9 mouse cellular contexts compared by ENCODE assay signal in the genomic region with DNA sequence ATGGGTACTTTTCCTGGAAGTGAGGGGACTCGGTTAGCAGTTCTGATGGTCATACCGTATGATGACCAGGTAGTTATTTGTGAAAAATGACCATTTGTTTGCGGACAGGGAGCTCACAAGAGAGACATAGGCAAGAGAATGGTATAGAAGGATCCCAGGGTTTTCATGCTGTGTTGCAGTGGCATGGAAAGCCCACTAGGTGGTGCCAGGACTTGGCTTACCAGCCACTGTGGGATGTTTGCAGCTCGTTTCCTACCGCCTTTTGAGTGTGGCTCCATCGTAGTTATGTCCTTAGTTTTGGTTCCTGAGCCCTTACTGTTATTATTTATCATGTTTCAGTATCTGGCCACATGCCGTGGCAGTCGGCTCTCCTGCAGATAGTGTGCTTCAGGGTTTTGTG. TPM values are rescaled to one million over a fixed set of nuclear protein-coding genes. Genes with fewer than 3 reads are reported as not detected.
DNase-seq lines count a peak whose midpoint lies in the region; ATAC-seq and TF ChIP-seq lines count a peak whose summit lies in the region.
"Had no signal": no experiment of that assay in that cellular context is flagged by ENCODE, and none has a peak within 500 bp of the region (broad histone marks: within the 10 kb centered on the region; RNA-seq: fewer than 3 reads in every experiment).

No protein-coding gene starts in this region.

- no peak for ATAC-seq in midbrain, embryonic 16.5 days
- ATAC-seq in erythroblast, adult 5-6 weeks (replicated peaks; ENCODE audit: low FRiP score, poor library complexity, severe bottlenecking), result peak; percentile 94
- 0 out of 2 replicates have a peak, but pooled peaks have one; percentile 38 for ATAC-seq in hindbrain, embryonic 12.5 days (ENCODE audit: low FRiP score)
- 0 out of 2 replicates have a peak, but pooled peaks have one; percentile 30 for ATAC-seq in midbrain, embryonic 11.5 days (ENCODE audit: low FRiP score)

- TF ChIP-seq POLR2A in bone marrow macrophage, adult 2 months (IDR thresholded peaks at IDR 0.05; ENCODE audit: borderline replicate concordance, low read depth, low read length), result no peak

- WGBS in midbrain, embryonic 10.5 days, result 61% methylated on average over 8 of the region's 8 CpGs
- WGBS in midbrain, embryonic 16.5 days, result 44% methylated on average over 8 of the region's 8 CpGs
- 54% methylated on average over 8 of the region's 8 CpGs for WGBS in hindbrain, embryonic 12.5 days
- WGBS in midbrain, embryonic 11.5 days, result 60% methylated on average over 8 of the region's 8 CpGs

- no peak overlapping the region for H3K4me2 ChIP-seq in midbrain, embryonic 16.5 days (ENCODE audit: low read length)
- H3K4me2 ChIP-seq in hindbrain, embryonic 12.5 days (replicated peaks), result no peak overlapping the region
- no peak overlapping the region for H3K4me2 ChIP-seq in midbrain, embryonic 11.5 days
- H3K4me2 ChIP-seq: embryonic facial prominence, embryonic 15.5 days had no signal

- H3K36me3 ChIP-seq in midbrain, embryonic 10.5 days, result peaks cover 86% of the 10 kb centered on the region
- H3K36me3 ChIP-seq in midbrain, embryonic 16.5 days (ENCODE audit: control insufficient read depth, insufficient read depth, low read length), result peaks cover 15% of the 10 kb centered on the region
- peaks cover 56% of the 10 kb centered on the region for H3K36me3 ChIP-seq in hindbrain, embryonic 12.5 days
- peaks cover 9% of the 10 kb centered on the region for H3K36me3 ChIP-seq in midbrain, embryonic 11.5 days (ENCODE audit: control insufficient read depth, insufficient read depth, low read length)
- H3K36me3 ChIP-seq in splenic B cell, adult 2 months (ENCODE audit: control insufficient read depth, insufficient read depth, low read length, poor library complexity, severe bottlenecking), result peaks cover 5% of the 10 kb centered on the region

- H3K9ac ChIP-seq in midbrain, embryonic 16.5 days (ENCODE audit: low read depth, low read length), result no peak overlapping the region
- no peak overlapping the region for H3K9ac ChIP-seq in hindbrain, embryonic 12.5 days
- H3K9ac ChIP-seq in midbrain, embryonic 11.5 days (ENCODE audit: low read length), result no peak overlapping the region
- H3K9ac ChIP-seq: embryonic facial prominence, embryonic 15.5 days had no signal

- H3K27ac ChIP-seq in midbrain, embryonic 10.5 days (replicated peaks), result no peak overlapping the region
- H3K27ac ChIP-seq in midbrain, embryonic 16.5 days (ENCODE audit: low read length), result no peak overlapping the region
- H3K27ac ChIP-seq in bone marrow macrophage, adult 2 months (ENCODE audit: insufficient read depth, low read depth, low read length), result no peak overlapping the region
- H3K27ac ChIP-seq in hindbrain, embryonic 12.5 days, result no peak overlapping the region
- no peak overlapping the region for H3K27ac ChIP-seq in midbrain, embryonic 11.5 days (ENCODE audit: low read depth, low read length)
- H3K27ac ChIP-seq: embryonic facial prominence, embryonic 15.5 days had no signal

- H3K9me3 ChIP-seq in midbrain, embryonic 10.5 days (replicated peaks), result no peaks in the 10 kb centered on the region
- H3K9me3 ChIP-seq in midbrain, embryonic 16.5 days (replicated peaks; ENCODE audit: control insufficient read depth, low read length, poor library complexity, severe bottlenecking), result no peaks in the 10 kb centered on the region
- H3K9me3 ChIP-seq in hindbrain, embryonic 12.5 days (replicated peaks), result no peaks in the 10 kb centered on the region
- no peaks in the 10 kb centered on the region for H3K9me3 ChIP-seq in midbrain, embryonic 11.5 days (ENCODE audit: control insufficient read depth, low read length)
- H3K9me3 ChIP-seq: embryonic facial prominence, embryonic 15.5 days had no signal

- H3K4me3 ChIP-seq in midbrain, embryonic 10.5 days, result no peak overlapping the region
- H3K4me3 ChIP-seq in midbrain, embryonic 16.5 days (ENCODE audit: low read depth, low read length), result no peak overlapping the region
- H3K4me3 ChIP-seq in bone marrow macrophage, adult 2 months (ENCODE audit: insufficient read depth, low read length), result no peak overlapping the region
- H3K4me3 ChIP-seq in hindbrain, embryonic 12.5 days, result no peak overlapping the region
- no peak overlapping the region for H3K4me3 ChIP-seq in midbrain, embryonic 11.5 days (ENCODE audit: low read depth, low read length)
- H3K4me3 ChIP-seq: embryonic facial prominence, embryonic 15.5 days had no signal

- peak; percentile 62 for DNase-seq in midbrain, embryonic 10.5 days (ENCODE audit: low spot score)
- DNase-seq in left cerebral cortex, adult 8-10 months (ENCODE audit: low spot score in 2 of 2), result peak; percentile 43 to 73
- peak; percentile 91 for DNase-seq in midbrain, embryonic 11.5 days (ENCODE audit: low spot score, missing footprints)
- peak; percentile 59 for DNase-seq in splenic B cell, adult 2 months (ENCODE audit: low read depth, low spot score)

- peak; percentile 56; the same call in 1 of the 2 replicates for TF ChIP-seq CTCF in bone marrow macrophage, adult 2 months (IDR thresholded peaks at IDR 0.05; ENCODE audit: low read depth, low read length)

- peaks cover 5% of the 10 kb centered on the region for H3K4me1 ChIP-seq in midbrain, embryonic 10.5 days
- H3K4me1 ChIP-seq in midbrain, embryonic 16.5 days (ENCODE audit: control insufficient read depth, insufficient read depth, low read length), result no peaks in the 10 kb centered on the region
- H3K4me1 ChIP-seq in bone marrow macrophage, adult 2 months (ENCODE audit: control insufficient read depth, insufficient read depth, low read length), result no peaks in the 10 kb centered on the region
- H3K4me1 ChIP-seq in hindbrain, embryonic 12.5 days, result no peaks in the 10 kb centered on the region
- H3K4me1 ChIP-seq in midbrain, embryonic 11.5 days (ENCODE audit: control insufficient read depth, insufficient read depth, low read length), result no peaks in the 10 kb centered on the region
- H3K4me1 ChIP-seq: embryonic facial prominence, embryonic 15.5 days had no signal

- peaks cover 6% of the 10 kb centered on the region; the same call in 1 of the 2 replicates for H3K27me3 ChIP-seq in midbrain, embryonic 10.5 days (ENCODE audit: low read depth, poor library complexity, severe bottlenecking)
- no peaks in the 10 kb centered on the region for H3K27me3 ChIP-seq in midbrain, embryonic 16.5 days (ENCODE audit: control insufficient read depth, insufficient read depth, low read depth, low read length)
- no peaks in the 10 kb centered on the region for H3K27me3 ChIP-seq in hindbrain, embryonic 12.5 days
- H3K27me3 ChIP-seq in midbrain, embryonic 11.5 days (ENCODE audit: control insufficient read depth, insufficient read depth, low read length), result no peaks in the 10 kb centered on the region
- no peaks in the 10 kb centered on the region for H3K27me3 ChIP-seq in splenic B cell, adult 2 months (ENCODE audit: control insufficient read depth, insufficient read depth, low read length, poor library complexity, severe bottlenecking)
- H3K27me3 ChIP-seq: embryonic facial prominence, embryonic 15.5 days had no signal

RNA-seq across cellular contexts. Expression of a gene that starts 15.7 kb away (rescaled TPM):
- polyA plus RNA-seq in midbrain, embryonic 10.5 days (2016; fragmentation: Nextera tagmentation; extraction: Ambion mirVana), result 36.5 and 37.5 TPM in 2 replicates
- 53.3 and 58.6 TPM in 2 replicates for polyA plus RNA-seq in midbrain, embryonic 16.5 days (2015; fragmentation: Nextera tagmentation; extraction: Ambion mirVana)
- 4.6 and 5.7 TPM in 2 replicates for polyA plus RNA-seq in bone marrow macrophage, adult 2 months (2012; ENCODE audit: insufficient read depth, insufficient read length, missing spikeins)
- 1.5 TPM in 2 replicates for total RNA-seq in erythroblast, adult 5-6 weeks (2015; ENCODE audit: low replicate concordance)
- total RNA-seq in erythroblast, adult 5-6 weeks (2017; ENCODE audit: low replicate concordance), result 0.70 and 0.77 TPM in 2 replicates
- 42.7 and 43.7 TPM in 2 replicates for polyA plus RNA-seq in hindbrain, embryonic 12.5 days (2016; fragmentation: Nextera tagmentation; extraction: Ambion mirVana)
- total RNA-seq in left cerebral cortex, adult 8-10 months (2022), result 10 to 100 TPM; 17.9 to 21.2 (median 19.4) TPM
- polyA plus RNA-seq in midbrain, embryonic 11.5 days (2014; fragmentation: Nextera tagmentation; extraction: Ambion mirVana), result 39.5 and 39.9 TPM in 2 replicates

RNA-seq across cellular contexts. Expression of a gene that starts 58.5 kb away (rescaled TPM):
- polyA plus RNA-seq in midbrain, embryonic 10.5 days (2016; fragmentation: Nextera tagmentation; extraction: Ambion mirVana), result 63.7 and 69.9 TPM in 2 replicates
- 28.4 and 36.0 TPM in 2 replicates for polyA plus RNA-seq in midbrain, embryonic 16.5 days (2015; fragmentation: Nextera tagmentation; extraction: Ambion mirVana)
- polyA plus RNA-seq in bone marrow macrophage, adult 2 months (2012; ENCODE audit: insufficient read depth, insufficient read length, missing spikeins), result 5.1 and 5.8 TPM in 2 replicates
- not detected in 2 replicates for total RNA-seq in erythroblast, adult 5-6 weeks (2015; ENCODE audit: low replicate concordance)
- 1.3 TPM in 1 of 2 replicates, not detected in the other for total RNA-seq in erythroblast, adult 5-6 weeks (2017; ENCODE audit: low replicate concordance)
- polyA plus RNA-seq in hindbrain, embryonic 12.5 days (2016; fragmentation: Nextera tagmentation; extraction: Ambion mirVana), result 86.6 and 97.4 TPM in 2 replicates
- 10 to 100 TPM; 14.9 to 18.4 (median 16.7) TPM for total RNA-seq in left cerebral cortex, adult 8-10 months (2022)
- polyA plus RNA-seq in midbrain, embryonic 11.5 days (2014; fragmentation: Nextera tagmentation; extraction: Ambion mirVana), result 70.1 and 95.4 TPM in 2 replicates
